26 mouse cellular contexts compared by ENCODE assay signal in the genomic region with DNA sequence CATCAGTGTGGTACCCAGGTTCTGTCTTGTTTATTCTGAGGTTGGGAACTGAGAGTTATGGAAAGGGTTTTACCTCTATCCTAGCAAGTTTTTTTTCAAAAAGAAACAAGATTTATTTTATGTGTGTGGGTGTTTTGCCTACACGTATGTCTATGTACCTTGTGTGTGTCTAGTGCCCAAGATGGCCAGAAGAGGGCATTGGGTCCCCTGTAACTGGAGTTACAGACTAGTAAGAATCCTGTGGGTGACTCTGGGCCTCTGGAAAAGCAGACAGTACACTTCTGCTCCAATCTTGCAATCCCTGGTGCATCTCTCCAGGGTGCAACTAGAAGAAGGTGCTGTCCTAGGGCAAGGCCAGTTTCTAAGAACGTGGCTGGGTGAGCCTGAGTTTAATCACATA.
DNase-seq lines count a peak whose midpoint lies in the region; ATAC-seq and TF ChIP-seq lines count a peak whose summit lies in the region.
"Had no signal": no experiment of that assay in that cellular context is flagged by ENCODE, and none has a peak within 500 bp of the region (broad histone marks: within the 10 kb centered on the region; RNA-seq: fewer than 3 reads in every experiment).

No protein-coding gene starts in this region.

- H3K4me1 ChIP-seq in intestine, postnatal 0 days (replicated peaks; ENCODE audit: control insufficient read depth, insufficient read depth, low read length): 0 out of 2 replicates have a peak, but pooled peaks cover under 1% of the 10 kb centered on the region
- no peaks in the 10 kb centered on the region for H3K4me1 ChIP-seq in intestine, embryonic 15.5 days (replicated peaks)
- no peaks in the 10 kb centered on the region for H3K4me1 ChIP-seq in lung, postnatal 0 days (ENCODE audit: insufficient read depth, low read depth, low read length)
- no peaks in the 10 kb centered on the region for H3K4me1 ChIP-seq in stomach, postnatal 0 days (replicated peaks; ENCODE audit: control insufficient read depth, insufficient read depth)
- H3K4me1 ChIP-seq: heart, embryonic 15.5 days; hindbrain, embryonic 15.5 days; lung, embryonic 15.5 days had no signal

- H3K4me2 ChIP-seq in intestine, postnatal 0 days (replicated peaks; ENCODE audit: low read depth): no peak overlapping the region
- no peak overlapping the region for H3K4me2 ChIP-seq in intestine, embryonic 15.5 days (replicated peaks)
- no peak overlapping the region for H3K4me2 ChIP-seq in lung, postnatal 0 days (replicated peaks; ENCODE audit: low read depth, low read length)
- H3K4me2 ChIP-seq in stomach, postnatal 0 days (replicated peaks; ENCODE audit: low read depth): no peak overlapping the region
- H3K4me2 ChIP-seq: heart, embryonic 15.5 days; hindbrain, embryonic 15.5 days; limb, embryonic 12.5 days; liver, embryonic 11.5 days; lung, embryonic 15.5 days had no signal

- TF ChIP-seq CTCF in intestine, postnatal 0 days (IDR thresholded peaks at IDR 0.05; ENCODE audit: low read depth): peak; percentile 48
- peak; percentile 36 for TF ChIP-seq CTCF in lung, postnatal 0 days (IDR thresholded peaks at IDR 0.05)
- peak; percentile 57 for TF ChIP-seq CTCF in stomach, postnatal 0 days (IDR thresholded peaks at IDR 0.05; ENCODE audit: low read depth)

- H3K27ac ChIP-seq in intestine, postnatal 0 days (ENCODE audit: low read depth, low read length): no peak overlapping the region
- no peak overlapping the region for H3K27ac ChIP-seq in intestine, embryonic 15.5 days
- no peak overlapping the region for H3K27ac ChIP-seq in lung, postnatal 0 days (ENCODE audit: low read length)
- no peak overlapping the region for H3K27ac ChIP-seq in stomach, postnatal 0 days (replicated peaks)
- H3K27ac ChIP-seq: heart, embryonic 15.5 days; hindbrain, embryonic 15.5 days; limb, embryonic 12.5 days; lung, embryonic 15.5 days; macrophage had no signal

- no peak overlapping the region for H3K4me3 ChIP-seq in intestine, postnatal 0 days (ENCODE audit: low read depth, low read length)
- H3K4me3 ChIP-seq in intestine, embryonic 15.5 days (replicated peaks): no peak overlapping the region
- no peak overlapping the region for H3K4me3 ChIP-seq in lung, postnatal 0 days (ENCODE audit: low read depth, low read length)
- H3K4me3 ChIP-seq in stomach, postnatal 0 days (ENCODE audit: low read depth, low read length): no peak overlapping the region
- H3K4me3 ChIP-seq: heart, embryonic 15.5 days; hindbrain, embryonic 15.5 days; limb, embryonic 12.5 days; lung, embryonic 15.5 days had no signal

- 62% methylated on average over 2 of the region's 2 CpGs for WGBS in intestine, postnatal 0 days
- WGBS in intestine, embryonic 15.5 days: 81% methylated on average over 2 of the region's 2 CpGs
- WGBS in lung, postnatal 0 days: 64% methylated on average over 2 of the region's 2 CpGs
- WGBS in stomach, postnatal 0 days: 58% methylated on average over 2 of the region's 2 CpGs

- no peak overlapping the region for H3K9ac ChIP-seq in intestine, postnatal 0 days (ENCODE audit: low read depth, low read length)
- no peak overlapping the region for H3K9ac ChIP-seq in intestine, embryonic 15.5 days
- no peak overlapping the region for H3K9ac ChIP-seq in lung, postnatal 0 days (replicated peaks; ENCODE audit: low read depth)
- H3K9ac ChIP-seq in stomach, postnatal 0 days (ENCODE audit: low read length): no peak overlapping the region
- H3K9ac ChIP-seq: heart, embryonic 15.5 days; hindbrain, embryonic 15.5 days; limb, embryonic 12.5 days; lung, embryonic 15.5 days had no signal

- H3K9me3 ChIP-seq in intestine, postnatal 0 days (ENCODE audit: control insufficient read depth): no peaks in the 10 kb centered on the region
- H3K9me3 ChIP-seq in intestine, embryonic 15.5 days: no peaks in the 10 kb centered on the region
- H3K9me3 ChIP-seq in lung, postnatal 0 days (ENCODE audit: low read length): no peaks in the 10 kb centered on the region
- H3K9me3 ChIP-seq in stomach, postnatal 0 days (ENCODE audit: control insufficient read depth, low read length): no peaks in the 10 kb centered on the region
- H3K9me3 ChIP-seq: heart, embryonic 15.5 days; hindbrain, embryonic 15.5 days; limb, embryonic 12.5 days; lung, embryonic 15.5 days had no signal

- H3K36me3 ChIP-seq in intestine, postnatal 0 days (ENCODE audit: control insufficient read depth, insufficient read depth): no peaks in the 10 kb centered on the region
- H3K36me3 ChIP-seq in intestine, embryonic 15.5 days: no peaks in the 10 kb centered on the region
- H3K36me3 ChIP-seq in lung, postnatal 0 days (ENCODE audit: insufficient read depth, low read length): no peaks in the 10 kb centered on the region
- H3K36me3 ChIP-seq in stomach, postnatal 0 days (ENCODE audit: control insufficient read depth, insufficient read depth, low read length): no peaks in the 10 kb centered on the region
- H3K36me3 ChIP-seq: heart, embryonic 15.5 days; hindbrain, embryonic 15.5 days; limb, embryonic 12.5 days; lung, embryonic 15.5 days had no signal

- peak; percentile 13 for DNase-seq in embryo, embryonic 10 days (ENCODE audit: low spot score)
- no peak for DNase-seq in embryo, embryonic 9.5 days (ENCODE audit: extremely low spot score)
- DNase-seq in lung, postnatal 0 days (ENCODE audit: low spot score): no peak
- no peak for DNase-seq in lung, postnatal 14 days
- no peak for DNase-seq in stomach, postnatal 0 days (ENCODE audit: low spot score)
- no peak for DNase-seq in right cerebral cortex, postnatal 14 days
- DNase-seq: adrenal gland, adult 2 months; cerebellum, adult 11 months; cerebellum, postnatal 10 days; gastrocnemius, postnatal 36 days; heart, postnatal 4 days; kidney, adult 11 months; kidney, postnatal 10 days; right cerebral cortex, postnatal 4 days; thymus, adult 2 months had no signal

- TF ChIP-seq EP300 in lung, postnatal 0 days (IDR thresholded peaks at IDR 0.05): no peak
- TF ChIP-seq EP300 in stomach, postnatal 0 days (optimal IDR thresholded peaks at IDR 0.05): no peak

- no peaks in the 10 kb centered on the region for H3K27me3 ChIP-seq in intestine, postnatal 0 days (replicated peaks; ENCODE audit: control insufficient read depth, insufficient read depth, low read length)
- H3K27me3 ChIP-seq in intestine, embryonic 15.5 days (replicated peaks): no peaks in the 10 kb centered on the region
- 0 out of 2 replicates have a peak, but pooled peaks cover 5% of the 10 kb centered on the region for H3K27me3 ChIP-seq in lung, postnatal 0 days (replicated peaks; ENCODE audit: insufficient read depth, low read length)
- H3K27me3 ChIP-seq in stomach, postnatal 0 days (ENCODE audit: control insufficient read depth, insufficient read depth, low read length): no peaks in the 10 kb centered on the region
- H3K27me3 ChIP-seq: hindbrain, embryonic 15.5 days had no signal

- ATAC-seq in intestine, postnatal 0 days: no peak
- ATAC-seq in intestine, embryonic 15.5 days: no peak
- ATAC-seq in lung, postnatal 0 days: no peak
- ATAC-seq in stomach, postnatal 0 days (ENCODE audit: low FRiP score, low TSS enrichment): no peak
- ATAC-seq: CD4-positive, CD25-positive, alpha-beta regulatory T cell, adult 4 months; forebrain, embryonic 16.5 days; midbrain, embryonic 16.5 days had no signal
